Mouse (Mus musculus): ENCODE data around the gene Cd101.

Gene Cd101

GRCm38 (mm10) chr3:101003575-101004356 lies 25.6 kb downstream of the Cd101 start:
- no peak for DNase-seq (ENCODE audit: low spot score)

GRCm38 (mm10) chr3:100999732-101000131 lies 29.6 kb downstream of the Cd101 start:
- no peak for DNase-seq (ENCODE audit: low spot score)

- DNase-seq (ENCODE audit: low spot score): peak; percentile 39
These were observed 30.4 kb downstream of the Cd101 start for GRCm38 (mm10) chr3:100998904-100999340.

GRCm38 (mm10) chr3:100997785-100998570 lies 31.4 kb downstream of the Cd101 start:
- DNase-seq (ENCODE audit: low spot score): peak; percentile 18

- no peak for DNase-seq (ENCODE audit: low spot score)
These were observed 35.1 kb downstream of the Cd101 start for GRCm38 (mm10) chr3:100994252-100994651.

- no peak for DNase-seq (ENCODE audit: low spot score)
These were observed 35.6 kb downstream of the Cd101 start for GRCm38 (mm10) chr3:100993718-100994117.

GRCm38 (mm10) chr3:100993158-100993557 lies 36.2 kb downstream of the Cd101 start:
- DNase-seq (ENCODE audit: low spot score): peak; percentile 15

GRCm38 (mm10) chr3:100990231-100990630 lies 39.1 kb downstream of the Cd101 start:
- DNase-seq (ENCODE audit: low spot score): no peak

- DNase-seq (ENCODE audit: low spot score): no peak
These were observed 39.9 kb downstream of the Cd101 start for GRCm38 (mm10) chr3:100989417-100989816.

- no peak for DNase-seq (ENCODE audit: low spot score)
These were observed 50.1 kb downstream of the Cd101 start for GRCm38 (mm10) chr3:100979290-100979689.

- no peak for DNase-seq (ENCODE audit: low spot score)
These were observed 55.5 kb downstream of the Cd101 start for GRCm38 (mm10) chr3:100973906-100974305.

- DNase-seq (ENCODE audit: low spot score): peak; percentile 89
These were observed 60.0 kb downstream of the Cd101 start, which contains the start of gene Ttf2 for GRCm38 (mm10) chr3:100969176-100969917. TSS of gene Ttf2 (minus strand) at chr3:100969663.

- no peak for DNase-seq (ENCODE audit: low spot score)
These were observed 65.4 kb downstream of the Cd101 start for GRCm38 (mm10) chr3:100963849-100964542.

- no peak for DNase-seq (ENCODE audit: low spot score)
These were observed 67.9 kb downstream of the Cd101 start for GRCm38 (mm10) chr3:100961501-100961900.

- no peak for DNase-seq (ENCODE audit: low spot score)
These were observed 68.3 kb downstream of the Cd101 start for GRCm38 (mm10) chr3:100961007-100961406.

- DNase-seq (ENCODE audit: low spot score): no peak
These were observed 74.7 kb downstream of the Cd101 start for GRCm38 (mm10) chr3:100954616-100955015.

- DNase-seq (ENCODE audit: low spot score): no peak
These were observed 77.8 kb downstream of the Cd101 start for GRCm38 (mm10) chr3:100951531-100951930.

GRCm38 (mm10) chr3:100947286-100947685 lies 82.1 kb downstream of the Cd101 start:
- no peak for DNase-seq (ENCODE audit: low spot score)
